Mouse (Mus musculus) left cerebral cortex, postnatal 14 days (tissue): ENCODE measurements around the gene Cyp4f18. TPM values are rescaled to one million over a fixed set of nuclear protein-coding genes. Genes with fewer than 3 reads are reported as not detected.

Experiments
- DNase-seq, 2 experiments: peaks; one replicate each; pipeline ENCODE4 v3.0.0; 2021 to 2022; ENCODE audit warnings: low spot score in 2 of 2, mixed read lengths in 1 of 2
- intact Hi-C: fragments of 180-260 bp; cut with DNase I; formaldehyde crosslinking; loops from one replicate; pipeline ENCODE4 v1.15.1; 2025
- total RNA-seq, 2 experiments: library from RNA; stranded (reverse); gene quantifications; 2 replicates each; pipeline ENCODE4 v1.2.3; 2021

The Cyp4f18 gene
- total RNA-seq, 2 experiments from 2014 or later = not detected

DNA sequence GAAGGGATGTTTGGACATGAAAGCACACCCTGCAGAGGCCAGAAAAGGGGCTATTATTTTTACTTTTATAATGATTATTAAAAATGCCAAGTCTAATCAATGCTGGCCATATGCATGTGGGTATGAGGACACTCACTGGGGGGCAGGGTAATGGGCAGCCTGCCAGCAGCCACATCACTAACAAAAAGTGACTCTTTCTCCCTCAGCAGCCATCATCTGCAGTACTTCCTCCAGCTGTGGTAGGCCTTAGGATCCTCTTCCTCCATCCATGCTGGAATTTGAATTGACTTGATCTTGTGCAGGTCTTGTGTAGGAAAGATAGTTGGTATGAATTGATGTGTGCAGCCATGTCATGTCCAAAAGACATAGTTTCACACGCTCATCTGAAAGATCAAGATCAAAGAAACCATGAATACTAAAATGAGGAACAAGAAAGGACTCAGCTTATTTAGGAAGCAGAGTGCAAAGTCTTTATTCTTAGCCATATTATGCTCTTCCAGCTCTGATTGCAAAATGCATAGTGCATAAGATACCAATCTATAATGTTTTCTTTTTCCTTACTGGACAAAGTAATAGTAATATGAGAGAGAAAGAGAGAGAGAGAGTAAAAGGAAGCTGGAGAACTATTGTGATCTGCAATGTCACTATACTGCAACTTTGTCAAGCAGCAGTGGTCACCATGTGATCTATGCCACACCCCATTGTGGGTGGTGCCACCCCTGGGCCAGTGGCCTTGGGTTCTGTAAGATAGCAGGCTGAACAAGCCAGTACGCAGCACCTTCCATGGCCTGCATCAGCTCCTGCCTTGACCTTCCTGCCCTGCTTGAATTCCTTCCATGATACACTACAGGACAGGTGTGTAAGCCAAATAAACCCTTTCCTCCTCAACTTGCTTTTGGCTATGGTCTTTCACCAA lies 68.9 kb downstream of the Cyp4f18 start:
- intact Hi-C loops = no loop called here

More for the DNA sequence above, 68.9 kb downstream of the Cyp4f18 start:
- DNase-seq = no peak

Other genes with a start within 250 kb of the Cyp4f18 start
- gene Zfp709, start 127.6 kb downstream of the Cyp4f18 start, total RNA-seq = 10 to 100 TPM in 1 of 2 experiments, 1 to 10 TPM in 1; 9.8 to 11.4 TPM
- gene Zfp882, start 101.0 kb downstream of the Cyp4f18 start, total RNA-seq = 10 to 100 TPM; 11.4 to 12.9 TPM
- 10 to 100 TPM; 24.2 to 31.3 TPM for gene Zfp617, start 101.0 kb downstream of the Cyp4f18 start, total RNA-seq
- gene Zfp961, start 58.6 kb downstream of the Cyp4f18 start, total RNA-seq = 10 to 100 TPM; 12.6 to 13.8 TPM
- gene Olfr372, start 31.6 kb upstream of the Cyp4f18 start, total RNA-seq = not detected
- gene Olfr373, start 73.6 kb upstream of the Cyp4f18 start, total RNA-seq = not detected
- not detected for gene Olfr374, start 97.4 kb upstream of the Cyp4f18 start, total RNA-seq
- gene Tpm4, start 125.3 kb upstream of the Cyp4f18 start, total RNA-seq = 10 to 100 TPM; 36.7 to 37.5 TPM
- 10 to 100 TPM; 38.4 to 46.3 TPM for gene Rab8a, start 151.6 kb upstream of the Cyp4f18 start, total RNA-seq
- not detected for gene Hsh2d, start 180.0 kb upstream of the Cyp4f18 start, total RNA-seq
- gene Cib3, start 203.2 kb upstream of the Cyp4f18 start, total RNA-seq = not detected
- gene Gm11034, start 204.0 kb upstream of the Cyp4f18 start, total RNA-seq = not detected
- gene Fam32a, start 210.1 kb upstream of the Cyp4f18 start, total RNA-seq = 10 to 100 TPM; 50.5 to 53.2 TPM
- gene Ap1m1, start 230.4 kb upstream of the Cyp4f18 start, total RNA-seq = 100 to 1,000 TPM; 100 to 104 TPM